Mouse (Mus musculus) neural tube, embryonic 14.5 days (tissue): ENCODE measurements around the gene Abhd16b. TPM values are rescaled to one million over a fixed set of nuclear protein-coding genes. Genes with fewer than 3 reads are reported as not detected.
A peak's percentile ranks its signal among the peaks of the same experiment; 100 is the strongest.

Source experiments
- ATAC-seq: fragments of 200-750 bp; cut with Nextera tagmentation; 2 replicates; pipeline ENCODE4 v1.8.0; 2017; ENCODE audit warnings: low read depth, mild to moderate bottlenecking, moderate TSS enrichment, moderate library complexity
- H3K27ac ChIP-seq: fragments of 300-500 bp; sonication (generic); 2 replicates; pipeline ENCODE4 v1.5.1; 2014; ENCODE audit warnings: low read depth, mild to moderate bottlenecking, control low read depth, low read length, moderate library complexity, mixed read lengths
- H3K27me3 ChIP-seq: fragments of 300-500 bp; sonication (generic); 2 replicates; pipeline ENCODE4 v1.6.1; 2014; ENCODE audit warnings: low read length; ENCODE audit not compliant: control insufficient read depth, insufficient read depth
- H3K36me3 ChIP-seq: fragments of 300-500 bp; sonication (generic); 2 replicates; pipeline ENCODE4 v1.6.1; 2014; ENCODE audit warnings: low read length, mixed read lengths; ENCODE audit not compliant: control insufficient read depth, insufficient read depth
- H3K4me1 ChIP-seq: fragments of 300-500 bp; sonication (generic); 2 replicates; pipeline ENCODE4 v1.6.1; 2014; ENCODE audit warnings: low read length; ENCODE audit not compliant: control insufficient read depth, insufficient read depth
- H3K4me2 ChIP-seq: fragments of 300-500 bp; sonication (generic); 2 replicates; pipeline ENCODE4 v1.6.1; 2014; ENCODE audit warnings: mild to moderate bottlenecking, low read depth, low read length, control low read depth
- H3K4me3 ChIP-seq: fragments of 300-500 bp; sonication (generic); 2 replicates; pipeline ENCODE4 v1.5.1; 2014; ENCODE audit warnings: low read depth, low read length, control low read depth, mixed read lengths
- H3K9ac ChIP-seq: fragments of 300-500 bp; sonication (generic); replicated peaks from 2 replicates; pipeline ENCODE4 v1.6.1; 2014; ENCODE audit warnings: low read depth, mild to moderate bottlenecking, control low read depth, low read length, mixed read lengths
- H3K9me3 ChIP-seq: fragments of 300-500 bp; sonication (generic); 2 replicates; pipeline ENCODE4 v1.6.1; 2016; ENCODE audit warnings: low read length; ENCODE audit not compliant: control insufficient read depth
- WGBS: fragments of 180-500 bp; shearing (Covaris S2); extraction: QIAGEN DNeasy Blood & Tissue Kit; methylation state at CpG from one replicate; pipeline ENCODE4 v1.1.7; 2014; 5-methylcytosine and 5-hydroxymethylcytosine counted together
- polyA plus RNA-seq: library from polyadenylated mRNA; unstranded; fragments of >200 nt; fragmentation: Nextera tagmentation; extraction: Ambion mirVana; gene quantifications from 2 replicates; pipeline ENCODE4 v1.2.1, GENCODE M21; 2014

Abhd16b gene
- not detected in 2 replicates for polyA plus RNA-seq

GRCm38 (mm10) chr2:181493156-181493927 is at the start of gene Abhd16b:
Gene Abhd16b, plus strand, starts transcription at chr2:181493206.
- Histone ChIP-seq H3K9ac (no peak within 1 kb of the TSS), H3K4me3 (no peak within 1 kb of the TSS), H3K36me3 (no peaks in the 10 kb centered on the region), H3K27ac (no peak within 1 kb of the TSS), H3K4me1 (peaks cover 10% of the 10 kb centered on the region), H3K9me3 (no peaks in the 10 kb centered on the region), H3K27me3 (no peaks in the 10 kb centered on the region), H3K4me2 (no peak within 1 kb of the TSS)
- ATAC-seq = no peak
- 86% methylated on average over 31 of the region's 31 CpGs for WGBS

GRCm38 (mm10) chr2:181452181-181452580 is 40.8 kb upstream of the Abhd16b start:
- Histone ChIP-seq H3K9me3 (no peaks in the 10 kb centered on the region), H3K4me1 (no peaks in the 10 kb centered on the region), H3K36me3 (no peaks in the 10 kb centered on the region), H3K4me2 (no peak overlapping the region), H3K4me3 (no peak overlapping the region), H3K27ac (no peak overlapping the region), H3K27me3 (no peaks in the 10 kb centered on the region), H3K9ac (no peak overlapping the region)
- 73% methylated on average over 4 of the region's 4 CpGs for WGBS
- no peak for ATAC-seq

- H3K27me3 ChIP-seq = no peaks in the 10 kb centered on the region
- H3K36me3 ChIP-seq = no peaks in the 10 kb centered on the region
- no peak overlapping the region for H3K4me2 ChIP-seq
- WGBS = 62% methylated on average over 1 of the region's 1 CpGs
- ATAC-seq = no peak
- no peaks in the 10 kb centered on the region for H3K9me3 ChIP-seq
- H3K4me1 ChIP-seq = peaks cover 5% of the 10 kb centered on the region
- no peak overlapping the region for H3K4me3 ChIP-seq
- H3K9ac ChIP-seq = no peak overlapping the region
- H3K27ac ChIP-seq = no peak overlapping the region
These were observed 39.7 kb upstream of the Abhd16b start for GRCm38 (mm10) chr2:181453274-181453673.

GRCm38 (mm10) chr2:181455899-181456298 is 37.1 kb upstream of the Abhd16b start:
- WGBS = 82% methylated on average over 2 of the region's 2 CpGs
- H3K36me3 ChIP-seq = no peaks in the 10 kb centered on the region
- H3K9me3 ChIP-seq = no peaks in the 10 kb centered on the region
- H3K4me1 ChIP-seq = peaks cover 5% of the 10 kb centered on the region
- no peak overlapping the region for H3K27ac ChIP-seq
- H3K4me2 ChIP-seq = no peak overlapping the region
- no peak overlapping the region for H3K9ac ChIP-seq
- no peak for ATAC-seq
- H3K27me3 ChIP-seq = peaks cover 4% of the 10 kb centered on the region; the same call in 1 of the 2 replicates
- no peak overlapping the region for H3K4me3 ChIP-seq

GRCm38 (mm10) chr2:181457831-181458230 is 35.2 kb upstream of the Abhd16b start:
- peak overlapping the region; percentile 91 for H3K4me2 ChIP-seq
- no peaks in the 10 kb centered on the region for H3K36me3 ChIP-seq
- no peak for ATAC-seq
- H3K27ac ChIP-seq = no peak overlapping the region
- H3K9me3 ChIP-seq = no peaks in the 10 kb centered on the region
- H3K4me3 ChIP-seq = peak overlapping the region; percentile 92
- H3K9ac ChIP-seq = peak overlapping the region; percentile 89; the same call in 1 of the 2 replicates
- WGBS = 2% methylated on average over 15 of the region's 15 CpGs
- peaks cover 5% of the 10 kb centered on the region for H3K4me1 ChIP-seq
- peaks cover 4% of the 10 kb centered on the region; the same call in 1 of the 2 replicates for H3K27me3 ChIP-seq

GRCm38 (mm10) chr2:181458411-181459152 is 34.4 kb upstream of the Abhd16b start:
- under 1% methylated on average over 55 of the region's 72 CpGs for WGBS
- peak overlapping the region; percentile 92 for H3K4me3 ChIP-seq
- peaks cover 5% of the 10 kb centered on the region for H3K4me1 ChIP-seq
- peak overlapping the region; percentile 68 for H3K27ac ChIP-seq
- H3K36me3 ChIP-seq = no peaks in the 10 kb centered on the region
- peaks cover 4% of the 10 kb centered on the region; the same call in 1 of the 2 replicates for H3K27me3 ChIP-seq
- peak; percentile 49 for ATAC-seq
- H3K9me3 ChIP-seq = no peaks in the 10 kb centered on the region
- H3K4me2 ChIP-seq = peak overlapping the region; percentile 91
- peak overlapping the region; percentile 89 for H3K9ac ChIP-seq

GRCm38 (mm10) chr2:181459153-181459672 is 33.8 kb upstream of the Abhd16b start, which contains the start of gene Zbtb46:
Gene Zbtb46, minus strand, starts transcription at chr2:181459426.
- Histone ChIP-seq H3K4me1 (peaks cover 5% of the 10 kb centered on the region), H3K36me3 (no peaks in the 10 kb centered on the region), H3K27ac (peak within 1 kb of the TSS; percentile 68), H3K9me3 (no peaks in the 10 kb centered on the region), H3K4me2 (peak within 1 kb of the TSS; percentile 91), H3K4me3 (peak within 1 kb of the TSS; percentile 92), H3K27me3 (peaks cover 4% of the 10 kb centered on the region; the same call in 1 of the 2 replicates), H3K9ac (peak within 1 kb of the TSS; percentile 89)
- WGBS = 0% methylated on average over 18 of the region's 83 CpGs
- peak; percentile 91 for ATAC-seq

- Histone ChIP-seq H3K9ac (peak overlapping the region; percentile 89), H3K4me2 (peak overlapping the region; percentile 91), H3K27me3 (peaks cover 4% of the 10 kb centered on the region; the same call in 1 of the 2 replicates), H3K4me1 (peaks cover 5% of the 10 kb centered on the region), H3K4me3 (peak overlapping the region; percentile 92), H3K9me3 (no peaks in the 10 kb centered on the region), H3K27ac (no peak overlapping the region), H3K36me3 (no peaks in the 10 kb centered on the region)
- 0% methylated on average over 69 of the region's 71 CpGs for WGBS
- peak; percentile 63 for ATAC-seq
These were observed 33.1 kb upstream of the Abhd16b start for GRCm38 (mm10) chr2:181459673-181460621.
